In the genomic region with DNA sequence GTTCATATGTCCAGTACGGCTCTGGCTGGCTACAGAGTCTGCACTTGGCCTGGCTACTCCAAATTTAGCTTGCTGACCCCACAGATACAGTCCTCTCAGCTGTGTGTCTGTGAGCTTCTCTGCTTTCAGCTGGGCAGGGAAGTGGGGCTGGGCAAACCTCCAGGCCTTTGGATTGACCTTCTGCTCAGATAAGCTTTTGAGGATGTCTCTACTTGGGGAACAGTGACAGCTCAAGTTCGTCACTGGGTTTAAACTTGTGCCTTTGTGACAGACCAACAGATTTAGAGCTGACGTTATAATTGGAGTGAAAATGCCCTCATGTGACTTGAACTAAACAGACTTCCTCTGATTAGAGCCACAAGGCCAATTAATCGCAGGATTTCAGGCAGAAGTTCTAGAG, we compare ENCODE assay signal across 9 mouse cellular contexts.
DNase-seq lines count a peak whose midpoint lies in the region; TF ChIP-seq lines count a peak whose summit lies in the region.
"Had no signal": no experiment of that assay in that cellular context is flagged by ENCODE, and none has a peak within 500 bp of the region (broad histone marks: within the 10 kb centered on the region; RNA-seq: fewer than 3 reads in every experiment).

No protein-coding gene starts in this region.

- H3K9me3 ChIP-seq in limb, embryonic 10.5 days (replicated peaks): no peaks in the 10 kb centered on the region

- peaks cover 19% of the 10 kb centered on the region for H3K4me1 ChIP-seq in limb, embryonic 10.5 days

- no peaks in the 10 kb centered on the region for H3K27me3 ChIP-seq in limb, embryonic 10.5 days (ENCODE audit: low read depth, poor library complexity, severe bottlenecking)
- H3K27me3 ChIP-seq: CH12.LX had no signal

- no peaks in the 10 kb centered on the region for H3K36me3 ChIP-seq in limb, embryonic 10.5 days

- H3K27ac ChIP-seq in gastrocnemius, adult 2 months: peak overlapping the region; percentile 92
- H3K27ac ChIP-seq in limb, embryonic 10.5 days: no peak overlapping the region

- intact Hi-C loops in gastrocnemius, adult 2 months (cut with DNase I): loop anchor here (5.0 kb wide), 1 partner anchor 76 kb away; a partner anchor contains a TSS

- 80% methylated on average over 4 of the region's 4 CpGs for WGBS in limb, embryonic 10.5 days

- no peak for TF ChIP-seq CTCF in gastrocnemius, adult 2 months (IDR thresholded peaks at IDR 0.05)

- peak; percentile 56 for DNase-seq in layer of hippocampus, adult 11-12 months (ENCODE audit: low spot score)
- DNase-seq in layer of hippocampus, adult 8-10 months (ENCODE audit: low spot score in 2 of 2): no peak
- DNase-seq in adrenal gland, adult 18-20 months (ENCODE audit: low spot score in 2 of 2): peak; percentile 44 to 53
- peak; percentile 95 for DNase-seq in gastrocnemius, adult 2 months
- peak; percentile 17 to 20 for DNase-seq in kidney, adult 8-10 months
- DNase-seq in limb, embryonic 10.5 days (ENCODE audit: low spot score): no peak
- DNase-seq in testis, postnatal 10 days (ENCODE audit: low spot score): no peak
- no peak for DNase-seq in thymus, postnatal 4 days

- H3K4me3 ChIP-seq in gastrocnemius, adult 2 months: no peak overlapping the region
- no peak overlapping the region for H3K4me3 ChIP-seq in limb, embryonic 10.5 days

Comparison
In these comparisons a context has a peak if more than half of its experiments do, and no peak if none do; other contexts are left out.
1. DNase-seq: peak in layer of hippocampus, adult 11-12 months (single experiment), adrenal gland, adult 18-20 months (2 of 2), gastrocnemius, adult 2 months (single experiment) and kidney, adult 8-10 months (2 of 2); none in layer of hippocampus, adult 8-10 months (0 of 2), limb, embryonic 10.5 days (single experiment), testis, postnatal 10 days (single experiment) and thymus, postnatal 4 days (single experiment).